Mouse (Mus musculus): ENCODE data around the gene Lman2. TPM values are rescaled to one million over a fixed set of nuclear protein-coding genes. Genes with fewer than 3 reads are reported as not detected.

The Lman2 gene
- total RNA-seq, 1 experiment, result 195 TPM

DNA sequence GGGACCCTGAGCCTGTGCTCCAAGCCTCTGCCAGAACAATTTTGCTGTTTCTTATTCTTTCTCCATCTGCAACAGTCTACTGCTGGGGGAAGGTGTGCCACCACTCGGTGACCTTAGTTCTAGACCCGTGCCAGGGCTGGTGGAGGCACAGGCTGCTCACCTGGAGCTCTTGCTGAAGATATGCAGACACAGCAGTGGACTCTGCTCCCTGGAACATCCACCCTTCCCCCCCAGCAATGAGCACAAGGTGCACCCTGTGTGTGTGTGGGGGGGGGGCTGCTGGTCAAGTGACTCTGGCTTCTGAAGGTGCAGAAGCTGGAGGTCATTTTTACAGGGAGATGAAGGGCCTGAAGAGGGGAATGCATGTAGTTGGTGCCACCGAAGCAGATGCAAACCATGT lies 28.1 kb upstream of the Lman2 start:
- H3K36me3 ChIP-seq (ENCODE audit: control insufficient read depth, insufficient read depth, low read length, poor library complexity, severe bottlenecking), result no peaks in the 10 kb centered on the region
- no peaks in the 10 kb centered on the region for H3K9me3 ChIP-seq (ENCODE audit: control insufficient read depth, insufficient read depth, low read depth, low read length)
- TF ChIP-seq HCFC1 (IDR thresholded peaks at IDR 0.05; ENCODE audit: borderline replicate concordance, insufficient read depth, low read length), result no peak
- TF ChIP-seq ZNF384 (IDR thresholded peaks at IDR 0.05; ENCODE audit: low read depth, low read length), result no peak
- no peak for TF ChIP-seq ZC3H11A (IDR thresholded peaks at IDR 0.05; ENCODE audit: borderline replicate concordance, low read depth, low read length)
- no peak for TF ChIP-seq CHD2 (IDR thresholded peaks at IDR 0.05; ENCODE audit: low read depth, low read length)
- no peak for TF ChIP-seq MAFK (IDR thresholded peaks at IDR 0.05; ENCODE audit: insufficient read depth, low read depth, low read length)
- no peak overlapping the region for H3K4me3 ChIP-seq (ENCODE audit: insufficient read depth in 1 of 2, low read depth in 1 of 2, low read length in 2 of 2, poor library complexity in 1 of 2, severe bottlenecking in 1 of 2)
- in situ Hi-C loops (cut with MboI; ENCODE audit: low sequenced_read_pairs in 2 of 2, unreplicated experiment in 2 of 2), result no loop called here
- DNase-seq (ENCODE audit: low read depth, low spot score), result no peak
- H3K9ac ChIP-seq (ENCODE audit: insufficient read depth, low read depth, low read length, poor library complexity, severe bottlenecking), result no peak overlapping the region
- H3K27ac ChIP-seq (ENCODE audit: insufficient read depth, low read depth, low read length, poor library complexity, severe bottlenecking), result no peak overlapping the region
- no peaks in the 10 kb centered on the region; a peak in 1 of 4 replicates for H3K4me1 ChIP-seq (ENCODE audit: control insufficient read depth in 2 of 2, insufficient read depth in 2 of 2, low read length in 2 of 2, poor library complexity in 1 of 2)

DNA sequence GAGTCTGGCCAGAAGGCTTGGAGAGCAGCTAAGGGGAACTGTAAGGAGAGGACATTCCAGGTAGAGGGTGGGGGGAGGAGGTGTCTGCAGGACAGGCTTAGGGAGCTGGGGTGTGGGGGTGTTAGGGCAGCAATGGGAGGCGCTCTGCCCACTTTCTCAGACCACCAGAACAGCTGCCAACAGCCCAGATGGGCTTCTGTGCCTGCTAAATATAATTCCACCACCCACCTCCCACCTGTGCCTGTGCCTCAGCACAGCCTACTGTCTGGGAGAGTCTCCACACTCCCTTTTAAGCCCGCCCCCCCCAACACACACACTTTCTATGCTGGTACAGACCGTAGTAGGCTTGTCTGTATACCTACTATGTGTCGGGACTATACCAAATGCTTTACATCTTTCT lies 19.2 kb upstream of the Lman2 start:
- no peaks in the 10 kb centered on the region for H3K9me3 ChIP-seq (ENCODE audit: control insufficient read depth, insufficient read depth, low read depth, low read length)
- TF ChIP-seq MAFK (IDR thresholded peaks at IDR 0.05; ENCODE audit: insufficient read depth, low read depth, low read length) (no peak), ZNF384 (IDR thresholded peaks at IDR 0.05; ENCODE audit: low read depth, low read length) (no peak), ZC3H11A (IDR thresholded peaks at IDR 0.05; ENCODE audit: borderline replicate concordance, low read depth, low read length) (no peak), CHD2 (IDR thresholded peaks at IDR 0.05; ENCODE audit: low read depth, low read length) (no peak), HCFC1 (IDR thresholded peaks at IDR 0.05; ENCODE audit: borderline replicate concordance, insufficient read depth, low read length) (no peak)
- no peak overlapping the region for H3K27ac ChIP-seq (ENCODE audit: insufficient read depth, low read depth, low read length, poor library complexity, severe bottlenecking)
- in situ Hi-C loops (cut with MboI; ENCODE audit: low sequenced_read_pairs in 2 of 2, unreplicated experiment in 2 of 2), result no loop called here
- H3K9ac ChIP-seq (ENCODE audit: insufficient read depth, low read depth, low read length, poor library complexity, severe bottlenecking), result no peak overlapping the region
- no peak for DNase-seq (ENCODE audit: low read depth, low spot score)
- H3K36me3 ChIP-seq (ENCODE audit: control insufficient read depth, insufficient read depth, low read length, poor library complexity, severe bottlenecking), result no peaks in the 10 kb centered on the region
- H3K4me3 ChIP-seq (ENCODE audit: insufficient read depth in 1 of 2, low read depth in 1 of 2, low read length in 2 of 2, poor library complexity in 1 of 2, severe bottlenecking in 1 of 2), result no peak overlapping the region
- peaks cover 0 to 13% of the 10 kb centered on the region in 2 experiments; a peak in 2 of 4 replicates for H3K4me1 ChIP-seq (ENCODE audit: control insufficient read depth in 2 of 2, insufficient read depth in 2 of 2, low read length in 2 of 2, poor library complexity in 1 of 2)

DNA sequence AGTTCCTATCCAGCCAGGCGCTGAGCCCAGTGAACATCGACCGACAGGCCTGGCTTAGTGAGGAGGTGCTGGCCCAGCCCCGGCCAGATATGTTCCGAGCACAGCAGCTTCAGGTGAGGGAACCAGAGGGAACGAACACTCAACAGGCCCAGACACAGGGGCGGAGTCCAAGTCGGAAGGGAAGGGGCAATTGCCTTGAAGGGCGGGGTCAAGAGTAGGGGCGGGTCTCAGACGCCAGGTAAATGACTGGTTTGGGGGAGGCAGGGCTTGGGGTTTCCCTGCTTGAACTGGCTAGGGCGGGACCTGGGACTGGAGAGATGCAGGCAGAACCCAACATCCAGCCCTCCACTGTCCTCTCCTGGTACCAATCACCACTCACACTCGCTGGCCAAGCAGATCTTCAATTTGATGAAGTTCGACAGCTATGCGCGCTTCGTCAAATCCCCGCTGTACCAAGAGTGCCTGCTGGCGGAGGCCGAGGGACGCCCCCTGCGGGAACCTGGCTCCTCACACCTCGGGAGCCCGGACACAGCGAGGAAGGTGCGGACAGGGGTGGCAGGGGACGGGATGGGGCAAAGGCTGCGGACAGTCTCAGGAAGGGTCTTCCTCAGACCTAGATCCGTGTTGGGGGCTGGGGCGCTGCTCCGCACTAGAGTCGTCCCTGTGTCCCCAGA lies 16.5 kb upstream of the Lman2 start:
- Histone ChIP-seq H3K4me3 (ENCODE audit: insufficient read depth in 1 of 2, low read depth in 1 of 2, low read length in 2 of 2, poor library complexity in 1 of 2, severe bottlenecking in 1 of 2) (peak overlapping the region; percentile 57 to 62), H3K27ac (ENCODE audit: insufficient read depth, low read depth, low read length, poor library complexity, severe bottlenecking) (no peak overlapping the region), H3K4me1 (ENCODE audit: control insufficient read depth in 2 of 2, insufficient read depth in 2 of 2, low read length in 2 of 2, poor library complexity in 1 of 2) (peaks cover 0 to 13% of the 10 kb centered on the region in 2 experiments; a peak in 2 of 4 replicates), H3K9ac (ENCODE audit: insufficient read depth, low read depth, low read length, poor library complexity, severe bottlenecking) (peak overlapping the region; percentile 23; the same call in 1 of the 2 replicates), H3K9me3 (ENCODE audit: control insufficient read depth, insufficient read depth, low read depth, low read length) (no peaks in the 10 kb centered on the region), H3K36me3 (ENCODE audit: control insufficient read depth, insufficient read depth, low read length, poor library complexity, severe bottlenecking) (no peaks in the 10 kb centered on the region)
- DNase-seq (ENCODE audit: low read depth, low spot score), result peak; percentile 81
- in situ Hi-C loops (cut with MboI; ENCODE audit: low sequenced_read_pairs in 2 of 2, unreplicated experiment in 2 of 2), result no loop called here
- TF ChIP-seq CHD2 (IDR thresholded peaks at IDR 0.05; ENCODE audit: low read depth, low read length) (no peak), ZC3H11A (IDR thresholded peaks at IDR 0.05; ENCODE audit: borderline replicate concordance, low read depth, low read length) (no peak), HCFC1 (IDR thresholded peaks at IDR 0.05; ENCODE audit: borderline replicate concordance, insufficient read depth, low read length) (no peak), MAFK (IDR thresholded peaks at IDR 0.05; ENCODE audit: insufficient read depth, low read depth, low read length) (no peak), ZNF384 (IDR thresholded peaks at IDR 0.05; ENCODE audit: low read depth, low read length) (no peak)

DNA sequence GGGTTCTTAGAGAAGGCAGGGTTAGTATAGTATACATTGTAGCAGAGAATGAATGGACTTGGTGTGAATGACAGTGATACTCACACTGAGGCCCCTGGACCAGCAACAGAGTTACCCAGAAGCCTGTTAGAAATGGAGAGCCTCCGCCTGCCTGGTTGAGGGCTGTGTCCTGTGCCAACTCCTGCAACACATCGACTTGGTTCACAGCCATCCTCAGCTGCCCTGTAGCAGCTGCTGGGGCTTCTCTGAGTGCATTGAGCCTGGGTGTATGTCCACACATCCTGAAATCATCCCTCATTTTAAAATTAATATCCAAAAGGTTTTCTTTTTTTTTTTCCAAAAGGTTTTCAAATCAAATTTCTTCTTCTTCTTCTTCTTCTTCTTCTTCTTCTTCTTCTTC lies 13.3 kb upstream of the Lman2 start:
- Histone ChIP-seq H3K9ac (ENCODE audit: insufficient read depth, low read depth, low read length, poor library complexity, severe bottlenecking) (no peak overlapping the region), H3K27ac (ENCODE audit: insufficient read depth, low read depth, low read length, poor library complexity, severe bottlenecking) (no peak overlapping the region), H3K36me3 (ENCODE audit: control insufficient read depth, insufficient read depth, low read length, poor library complexity, severe bottlenecking) (no peaks in the 10 kb centered on the region), H3K4me1 (ENCODE audit: control insufficient read depth in 2 of 2, insufficient read depth in 2 of 2, low read length in 2 of 2, poor library complexity in 1 of 2) (peaks cover 0 to 5% of the 10 kb centered on the region in 2 experiments; a peak in 1 of 4 replicates), H3K4me3 (ENCODE audit: insufficient read depth in 1 of 2, low read depth in 1 of 2, low read length in 2 of 2, poor library complexity in 1 of 2, severe bottlenecking in 1 of 2) (no peak overlapping the region), H3K9me3 (ENCODE audit: control insufficient read depth, insufficient read depth, low read depth, low read length) (no peaks in the 10 kb centered on the region)
- TF ChIP-seq HCFC1 (IDR thresholded peaks at IDR 0.05; ENCODE audit: borderline replicate concordance, insufficient read depth, low read length) (no peak), ZC3H11A (IDR thresholded peaks at IDR 0.05; ENCODE audit: borderline replicate concordance, low read depth, low read length) (no peak), CHD2 (IDR thresholded peaks at IDR 0.05; ENCODE audit: low read depth, low read length) (no peak), MAFK (IDR thresholded peaks at IDR 0.05; ENCODE audit: insufficient read depth, low read depth, low read length) (no peak), ZNF384 (IDR thresholded peaks at IDR 0.05; ENCODE audit: low read depth, low read length) (no peak)
- in situ Hi-C loops (cut with MboI; ENCODE audit: low sequenced_read_pairs in 2 of 2, unreplicated experiment in 2 of 2), result no loop called here
- no peak for DNase-seq (ENCODE audit: low read depth, low spot score)
